Mouse (Mus musculus) heart, embryonic 13.5 days (tissue): ENCODE results near the gene Accs. TPM values are rescaled to one million over a fixed set of nuclear protein-coding genes. Genes with fewer than 3 reads are reported as not detected.

Experiments used
- ATAC-seq: fragments of 200-750 bp; cut with Nextera tagmentation; 2 replicates; pipeline ENCODE4 v1.8.0; 2017; ENCODE audit warnings: moderate TSS enrichment; ENCODE audit not compliant: insufficient number of reproducible peaks, low FRiP score, low TSS enrichment; ENCODE audit errors: extremely low read depth
- H3K27ac ChIP-seq: fragments of 300-500 bp; sonication (generic); replicated peaks from 2 replicates; pipeline ENCODE4 v1.5.1; 2015; ENCODE audit warnings: moderate library complexity, mild to moderate bottlenecking, inconsistent platforms
- H3K27me3 ChIP-seq: fragments of 300-500 bp; sonication (generic); replicated peaks from 2 replicates; pipeline ENCODE4 v1.6.1; 2015; ENCODE audit warnings: mild to moderate bottlenecking, inconsistent platforms
- H3K36me3 ChIP-seq: fragments of 300-500 bp; sonication (generic); 2 replicates; pipeline ENCODE4 v1.6.1; 2015; ENCODE audit warnings: mild to moderate bottlenecking, inconsistent platforms
- H3K4me1 ChIP-seq: fragments of 300-500 bp; sonication (generic); 2 replicates; pipeline ENCODE4 v1.6.1; 2015; ENCODE audit warnings: inconsistent platforms
- H3K4me2 ChIP-seq: fragments of 300-500 bp; sonication (generic); 2 replicates; pipeline ENCODE4 v1.6.1; 2015; ENCODE audit warnings: inconsistent platforms, mild to moderate bottlenecking, moderate library complexity
- H3K4me3 ChIP-seq: fragments of 300-500 bp; sonication (generic); 2 replicates; pipeline ENCODE4 v1.5.1; 2015; ENCODE audit warnings: moderate library complexity, mild to moderate bottlenecking, inconsistent platforms
- H3K9ac ChIP-seq: fragments of 300-500 bp; sonication (generic); 2 replicates; pipeline ENCODE4 v1.6.1; 2015; ENCODE audit warnings: inconsistent platforms, mild to moderate bottlenecking, moderate library complexity
- H3K9me3 ChIP-seq: fragments of 300-500 bp; sonication (generic); 2 replicates; pipeline ENCODE4 v1.6.1; 2016; ENCODE audit warnings: inconsistent platforms
- WGBS: fragments of 180-500 bp; shearing (Covaris S2); methylation state at CpG from one replicate; pipeline ENCODE4 v1.1.7; 2015; ENCODE audit warnings: mixed read lengths; 5-methylcytosine and 5-hydroxymethylcytosine counted together
- polyA plus RNA-seq: library from polyadenylated mRNA; unstranded; fragments of >200 nt; fragmentation: Nextera tagmentation; extraction: Ambion mirVana; gene quantifications from 2 replicates; pipeline ENCODE4 v1.2.1, GENCODE M21; 2015

The Accs gene
- polyA plus RNA-seq, 1 experiment from 2014 or later = 7.6 TPM

GRCm38 (mm10) chr2:93809931-93810330, 39.8 kb downstream of the Accs start:
- no peaks in the 10 kb centered on the region for H3K9me3 ChIP-seq
- H3K4me1 ChIP-seq = peaks cover 5% of the 10 kb centered on the region
- 6% methylated on average over 2 of the region's 2 CpGs for WGBS
- H3K36me3 ChIP-seq = peaks cover 83% of the 10 kb centered on the region
- no peak overlapping the region for H3K4me2 ChIP-seq
- H3K27ac ChIP-seq = no peak overlapping the region
- no peak for ATAC-seq
- no peak overlapping the region for H3K4me3 ChIP-seq
- no peak overlapping the region for H3K9ac ChIP-seq
- H3K27me3 ChIP-seq = no peaks in the 10 kb centered on the region

DNA sequence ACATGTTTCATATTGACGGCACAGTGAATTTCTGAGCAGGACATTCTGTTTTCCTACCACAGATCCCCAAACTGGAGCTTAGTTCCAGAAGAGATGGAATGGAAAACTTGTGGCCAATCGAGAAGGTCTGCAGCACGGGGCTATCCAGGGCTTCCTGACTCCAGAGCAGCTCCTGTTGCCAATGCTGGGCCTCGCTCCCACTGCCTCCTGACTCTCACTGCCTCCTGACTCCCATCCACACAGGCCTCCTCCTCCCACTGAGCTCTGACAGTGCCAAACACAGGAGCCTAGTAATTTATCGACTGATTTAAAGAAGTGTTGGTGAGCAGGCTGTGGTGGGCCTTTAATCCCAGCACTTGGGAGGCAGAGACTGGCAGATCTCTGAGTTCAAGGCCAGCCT, 41.7 kb downstream of the Accs start:
- no peaks in the 10 kb centered on the region for H3K9me3 ChIP-seq
- H3K4me3 ChIP-seq = no peak overlapping the region
- peaks cover 5% of the 10 kb centered on the region for H3K4me1 ChIP-seq
- 80% methylated on average over 5 of the region's 5 CpGs for WGBS
- H3K4me2 ChIP-seq = no peak overlapping the region
- no peak overlapping the region for H3K9ac ChIP-seq
- peaks cover 91% of the 10 kb centered on the region for H3K36me3 ChIP-seq
- no peaks in the 10 kb centered on the region for H3K27me3 ChIP-seq
- no peak for ATAC-seq
- H3K27ac ChIP-seq = no peak overlapping the region

- no peak overlapping the region for H3K4me3 ChIP-seq
- H3K36me3 ChIP-seq = peaks cover 91% of the 10 kb centered on the region
- no peak overlapping the region for H3K4me2 ChIP-seq
- H3K4me1 ChIP-seq = peaks cover 5% of the 10 kb centered on the region
- ATAC-seq = no peak
- no peak overlapping the region for H3K9ac ChIP-seq
- H3K27me3 ChIP-seq = no peaks in the 10 kb centered on the region
- WGBS = 81% methylated on average over 8 of the region's 8 CpGs
- H3K27ac ChIP-seq = no peak overlapping the region
- no peaks in the 10 kb centered on the region for H3K9me3 ChIP-seq
These were observed 42.3 kb downstream of the Accs start for GRCm38 (mm10) chr2:93807440-93807839.

DNA sequence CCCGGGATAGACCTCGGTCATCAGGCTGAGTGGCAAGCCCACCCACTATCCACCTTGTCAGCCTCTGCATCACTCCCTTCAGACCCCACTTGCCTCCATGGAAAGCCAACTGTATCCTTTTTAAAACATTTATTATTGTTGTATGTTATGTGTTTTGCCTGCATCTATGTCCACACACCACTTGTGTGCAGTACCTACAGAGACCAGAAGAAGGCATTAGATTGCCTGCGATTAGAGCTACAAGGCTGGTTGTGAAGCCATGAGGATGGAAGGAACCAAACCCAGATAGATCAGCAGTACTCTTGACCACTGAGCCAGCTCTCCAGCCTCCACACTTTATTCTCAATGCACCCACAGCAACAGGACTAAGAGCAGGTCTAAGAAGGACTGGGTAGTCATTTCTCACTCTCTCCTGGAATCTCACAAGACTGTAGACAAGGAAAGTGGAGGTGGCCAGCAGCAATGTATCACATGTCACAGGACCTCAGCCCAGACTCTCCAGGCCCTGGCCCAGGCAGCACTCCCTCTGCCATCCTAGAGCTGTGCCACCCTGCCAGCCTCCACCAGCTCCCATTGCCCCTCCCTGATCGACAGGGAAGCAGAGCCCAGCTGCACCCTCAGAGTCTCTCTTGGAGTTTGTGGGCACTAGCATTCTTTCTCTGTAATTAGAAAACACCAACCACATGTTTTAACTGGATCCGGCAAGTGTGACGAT, 43.1 kb downstream of the Accs start:
- H3K36me3 ChIP-seq = peaks cover 91% of the 10 kb centered on the region
- H3K9ac ChIP-seq = no peak overlapping the region
- peaks cover 5% of the 10 kb centered on the region for H3K4me1 ChIP-seq
- 87% methylated on average over 6 of the region's 6 CpGs for WGBS
- H3K27ac ChIP-seq = no peak overlapping the region
- H3K4me2 ChIP-seq = no peak overlapping the region
- no peak for ATAC-seq
- H3K9me3 ChIP-seq = no peaks in the 10 kb centered on the region
- no peaks in the 10 kb centered on the region for H3K27me3 ChIP-seq
- H3K4me3 ChIP-seq = no peak overlapping the region

GRCm38 (mm10) chr2:93805523-93805922, 44.2 kb downstream of the Accs start:
- ATAC-seq = no peak
- no peaks in the 10 kb centered on the region for H3K9me3 ChIP-seq
- 66% methylated on average over 4 of the region's 4 CpGs for WGBS

GRCm38 (mm10) chr2:93805066-93805465, 44.7 kb downstream of the Accs start:
- no peak overlapping the region for H3K4me3 ChIP-seq
- no peak overlapping the region for H3K4me2 ChIP-seq
- ATAC-seq = no peak
- no peak overlapping the region for H3K27ac ChIP-seq
- H3K27me3 ChIP-seq = no peaks in the 10 kb centered on the region
- H3K4me1 ChIP-seq = peaks cover 5% of the 10 kb centered on the region
- H3K36me3 ChIP-seq = peaks cover 78% of the 10 kb centered on the region
- 70% methylated on average over 5 of the region's 5 CpGs for WGBS
- H3K9ac ChIP-seq = no peak overlapping the region
- H3K9me3 ChIP-seq = no peaks in the 10 kb centered on the region

More at GRCm38 (mm10) chr2:93805523-93805922, 44.2 kb downstream of the Accs start:
- Histone ChIP-seq H3K9ac (no peak overlapping the region), H3K36me3 (peaks cover 81% of the 10 kb centered on the region), H3K27ac (no peak overlapping the region), H3K4me1 (peaks cover 5% of the 10 kb centered on the region), H3K4me2 (no peak overlapping the region), H3K4me3 (no peak overlapping the region), H3K27me3 (no peaks in the 10 kb centered on the region)

GRCm38 (mm10) chr2:93802947-93803346, 46.8 kb downstream of the Accs start:
- Histone ChIP-seq H3K27me3 (no peaks in the 10 kb centered on the region), H3K4me1 (peaks cover 6% of the 10 kb centered on the region), H3K4me3 (no peak overlapping the region), H3K27ac (no peak overlapping the region), H3K4me2 (no peak overlapping the region), H3K36me3 (peaks cover 63% of the 10 kb centered on the region), H3K9me3 (no peaks in the 10 kb centered on the region), H3K9ac (no peak overlapping the region)
- no peak for ATAC-seq
- 88% methylated on average over 2 of the region's 2 CpGs for WGBS

- ATAC-seq = no peak
- Histone ChIP-seq H3K4me3 (no peak overlapping the region), H3K27me3 (no peaks in the 10 kb centered on the region), H3K4me1 (peaks cover 18% of the 10 kb centered on the region), H3K9ac (no peak overlapping the region), H3K36me3 (peaks cover 62% of the 10 kb centered on the region), H3K4me2 (no peak overlapping the region), H3K9me3 (no peaks in the 10 kb centered on the region), H3K27ac (no peak overlapping the region)
- WGBS = 78% methylated on average over 7 of the region's 7 CpGs
These were observed 48.6 kb downstream of the Accs start for GRCm38 (mm10) chr2:93801097-93801496.

GRCm38 (mm10) chr2:93797162-93797795, 52.5 kb downstream of the Accs start:
- Histone ChIP-seq H3K9me3 (no peaks in the 10 kb centered on the region), H3K36me3 (peaks cover 63% of the 10 kb centered on the region), H3K4me1 (peaks cover 16% of the 10 kb centered on the region), H3K9ac (no peak overlapping the region), H3K27me3 (no peaks in the 10 kb centered on the region), H3K4me3 (no peak overlapping the region), H3K27ac (peak overlapping the region; percentile 46; the same call in 1 of the 2 replicates), H3K4me2 (no peak overlapping the region)
- ATAC-seq = no peak; the same call in 1 of the 2 replicates
- WGBS = 58% methylated on average over 19 of the region's 19 CpGs

DNA sequence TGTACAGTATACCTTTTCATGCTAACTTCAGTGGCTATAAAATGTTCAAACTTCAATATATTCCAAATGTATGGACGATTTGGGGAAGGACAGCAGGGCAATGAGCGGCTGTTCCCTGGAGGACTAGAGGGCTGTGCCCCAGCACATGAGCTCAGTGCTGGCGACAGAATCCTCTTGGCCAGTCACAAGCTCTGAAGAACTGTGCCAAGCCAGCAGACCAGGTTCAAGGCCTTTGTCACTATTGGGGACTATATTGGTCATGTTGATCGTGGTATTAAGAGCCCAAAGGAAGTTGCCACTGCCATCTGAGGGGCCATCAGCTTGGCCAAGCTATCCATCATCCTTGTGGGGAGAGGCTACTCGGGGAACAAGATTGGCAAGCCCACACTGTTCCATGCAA, 55.4 kb downstream of the Accs start:
- H3K27ac ChIP-seq = no peak overlapping the region
- peaks cover 25% of the 10 kb centered on the region for H3K4me1 ChIP-seq
- no peak for ATAC-seq
- no peak overlapping the region for H3K4me3 ChIP-seq
- H3K9me3 ChIP-seq = no peaks in the 10 kb centered on the region
- no peak overlapping the region for H3K9ac ChIP-seq
- no peaks in the 10 kb centered on the region for H3K27me3 ChIP-seq
- 84% methylated on average over 5 of the region's 5 CpGs for WGBS
- H3K4me2 ChIP-seq = no peak overlapping the region
- H3K36me3 ChIP-seq = peaks cover 68% of the 10 kb centered on the region

GRCm38 (mm10) chr2:93791516-93792499, 57.9 kb downstream of the Accs start:
- Histone ChIP-seq H3K9me3 (no peaks in the 10 kb centered on the region), H3K4me3 (no peak overlapping the region), H3K27me3 (no peaks in the 10 kb centered on the region), H3K4me1 (peaks cover 13% of the 10 kb centered on the region), H3K36me3 (peaks cover 76% of the 10 kb centered on the region), H3K27ac (peak overlapping the region; percentile 72), H3K9ac (peak overlapping the region; percentile 25; the same call in 1 of the 2 replicates), H3K4me2 (no peak overlapping the region)
- WGBS = 51% methylated on average over 13 of the region's 13 CpGs
- ATAC-seq = peak; percentile 34; the same call in 1 of the 2 replicates
